Mouse (Mus musculus): ENCODE measurements at regions not wholly inside any gene's neighbourhood (a gene's known extent, or its start where the extent isn't known, plus 50 kb on each side); places are given as distances from the start of the nearest gene placed in this dataset.

- DNase-seq (ENCODE audit: low read depth, low spot score), result no peak
These were observed 80.5 kb upstream of the Tle3 start for GRCm38 (mm10) chr9:61291646-61292045.

- DNase-seq (ENCODE audit: low read depth, low spot score), result no peak
These were observed 79.7 kb upstream of the Tle3 start for GRCm38 (mm10) chr9:61292501-61292900.

GRCm38 (mm10) chr9:61293223-61293985, 78.8 kb upstream of the Tle3 start:
- no peak for DNase-seq (ENCODE audit: low read depth, low spot score)

- DNase-seq (ENCODE audit: low read depth, low spot score), result no peak
These were observed 77.2 kb upstream of the Tle3 start for GRCm38 (mm10) chr9:61295001-61295400.

- DNase-seq (ENCODE audit: low read depth, low spot score), result no peak
These were observed 75.7 kb upstream of the Tle3 start for GRCm38 (mm10) chr9:61296311-61296947.

GRCm38 (mm10) chr9:61297385-61297784, 74.8 kb upstream of the Tle3 start:
- DNase-seq (ENCODE audit: low read depth, low spot score), result no peak

GRCm38 (mm10) chr9:61299873-61300560, 72.1 kb upstream of the Tle3 start:
- no peak for DNase-seq (ENCODE audit: low read depth, low spot score)

GRCm38 (mm10) chr9:61301070-61301469, 71.1 kb upstream of the Tle3 start:
- DNase-seq (ENCODE audit: low read depth, low spot score), result no peak

GRCm38 (mm10) chr9:61302724-61303123, 69.4 kb upstream of the Tle3 start:
- DNase-seq (ENCODE audit: low read depth, low spot score), result no peak

- DNase-seq (ENCODE audit: low read depth, low spot score), result no peak
These were observed 65.9 kb upstream of the Tle3 start for GRCm38 (mm10) chr9:61306306-61306705.

GRCm38 (mm10) chr9:61309096-61309495, 63.1 kb upstream of the Tle3 start:
- DNase-seq (ENCODE audit: low read depth, low spot score), result no peak

- DNase-seq (ENCODE audit: low read depth, low spot score), result no peak
These were observed 62.2 kb upstream of the Tle3 start for GRCm38 (mm10) chr9:61309768-61310493.

- no peak for DNase-seq (ENCODE audit: low read depth, low spot score)
These were observed 61.6 kb upstream of the Tle3 start for GRCm38 (mm10) chr9:61310574-61310973.

- DNase-seq (ENCODE audit: low read depth, low spot score), result no peak
These were observed 60.6 kb upstream of the Tle3 start for GRCm38 (mm10) chr9:61311604-61312003.

GRCm38 (mm10) chr9:61314630-61315179, 57.5 kb upstream of the Tle3 start:
- DNase-seq (ENCODE audit: low read depth, low spot score), result no peak

- no peak for DNase-seq (ENCODE audit: low read depth, low spot score)
These were observed 56.5 kb upstream of the Tle3 start for GRCm38 (mm10) chr9:61315371-61316298.

GRCm38 (mm10) chr9:61316442-61316841, 55.7 kb upstream of the Tle3 start:
- DNase-seq (ENCODE audit: low read depth, low spot score), result no peak

- no peak for DNase-seq (ENCODE audit: low read depth, low spot score)
These were observed 52.4 kb upstream of the Tle3 start for GRCm38 (mm10) chr9:61319721-61320120.

GRCm38 (mm10) chr9:61321314-61321713, 50.9 kb upstream of the Tle3 start:
- DNase-seq (ENCODE audit: low read depth, low spot score), result no peak

GRCm38 (mm10) chr9:61321825-61322224, 50.3 kb upstream of the Tle3 start:
- DNase-seq (ENCODE audit: low read depth, low spot score), result no peak

- DNase-seq (ENCODE audit: low read depth, low spot score), result no peak
These were observed 49.8 kb upstream of the Tle3 start for GRCm38 (mm10) chr9:61322333-61322732.

Data from retina, postnatal 7 days (tissue).